Mouse (Mus musculus): ENCODE results near the gene Gm42906. TPM values are rescaled to one million over a fixed set of nuclear protein-coding genes. Genes with fewer than 3 reads are reported as not detected.

Gm42906 gene
- polyA plus RNA-seq, 1 experiment from 2014 or later = not detected

DNA sequence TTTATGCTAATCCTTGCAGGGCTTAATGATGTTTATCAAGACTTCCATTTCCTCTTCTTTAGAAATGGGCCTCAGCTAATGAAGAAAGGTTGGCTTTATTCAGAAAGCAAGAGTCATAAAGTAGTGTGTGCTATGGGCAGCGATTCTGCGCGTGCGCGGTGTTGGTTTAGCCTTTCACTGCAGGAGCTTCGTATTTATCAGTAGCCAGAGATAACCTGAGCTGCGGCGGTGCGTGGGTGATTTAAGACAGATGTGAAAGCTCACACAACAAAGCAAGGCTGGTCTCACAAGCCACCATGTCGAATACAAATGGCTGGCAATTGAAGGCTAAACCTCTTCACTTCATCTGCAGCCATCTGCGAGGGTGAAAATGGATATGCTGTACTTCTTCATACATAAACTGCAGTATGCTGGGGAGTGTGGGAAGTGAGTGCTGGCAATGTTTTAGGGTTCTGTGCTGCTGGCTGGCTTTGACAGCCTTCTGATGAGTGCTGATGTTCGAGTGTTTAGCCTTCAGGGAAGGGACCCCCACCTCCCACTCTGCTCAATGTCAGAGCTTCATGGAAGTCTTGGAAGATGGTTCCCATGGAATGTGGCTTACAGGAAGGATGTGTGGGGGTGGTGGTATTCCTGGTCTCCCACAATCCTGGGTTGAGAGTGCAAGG, 371.6 kb downstream of the Gm42906 start:
- H3K27me3 ChIP-seq (ENCODE audit: control insufficient read depth, insufficient read depth, low read length) = no peaks in the 10 kb centered on the region
- no peaks in the 10 kb centered on the region for H3K9me3 ChIP-seq (ENCODE audit: control insufficient read depth, low read length)
- H3K4me1 ChIP-seq (ENCODE audit: control insufficient read depth, insufficient read depth, low read length) = peaks cover 10% of the 10 kb centered on the region
- no peak for DNase-seq (ENCODE audit: low spot score)
- no peak for ATAC-seq (ENCODE audit: insufficient number of reproducible peaks, low FRiP score, low TSS enrichment, low read depth)
- no peak overlapping the region for H3K9ac ChIP-seq (ENCODE audit: low read length)
- H3K4me3 ChIP-seq (ENCODE audit: low read depth, low read length) = no peak overlapping the region
- H3K4me2 ChIP-seq (ENCODE audit: low read depth, severe bottlenecking) = no peak overlapping the region
- H3K36me3 ChIP-seq (ENCODE audit: control insufficient read depth, insufficient read depth, low read length) = no peaks in the 10 kb centered on the region
- no peak overlapping the region for H3K27ac ChIP-seq (replicated peaks; ENCODE audit: low read depth, low read length)
- 52% methylated on average over 12 of the region's 12 CpGs for whole genome bisulfite sequencing

DNA sequence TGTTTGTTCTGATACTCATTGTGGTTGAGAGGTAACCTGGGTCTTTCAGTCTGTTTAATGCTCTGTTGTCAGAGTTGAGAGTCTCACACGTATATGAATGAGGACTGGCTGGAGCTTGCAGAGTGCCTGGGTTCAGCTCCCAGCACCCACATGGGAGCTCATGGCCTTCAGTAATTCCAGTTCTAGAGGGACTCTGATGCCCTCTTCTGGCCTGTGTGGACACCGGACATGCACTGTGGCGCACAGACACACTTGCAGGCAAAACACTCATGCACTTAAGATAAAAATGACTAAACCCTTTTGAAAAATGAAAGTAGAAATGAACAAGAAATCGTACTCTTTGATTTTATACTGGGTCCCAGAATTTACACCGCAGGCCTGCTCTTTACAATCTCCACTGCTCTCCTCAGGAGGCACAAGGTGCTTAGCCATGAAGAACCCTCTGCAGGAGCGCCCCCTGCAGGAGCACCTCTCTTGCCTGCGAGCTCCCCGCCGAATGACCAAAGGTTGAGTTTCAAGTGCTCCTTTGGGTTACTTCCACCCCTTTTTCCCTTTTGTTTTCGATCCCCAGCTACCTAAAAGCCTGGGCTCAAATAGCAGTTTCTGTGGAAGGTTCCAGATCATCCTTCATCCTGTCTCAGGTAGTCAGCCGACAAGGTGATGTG, 372.4 kb downstream of the Gm42906 start:
- Histone ChIP-seq H3K9ac (ENCODE audit: low read length) (no peak overlapping the region), H3K36me3 (ENCODE audit: control insufficient read depth, insufficient read depth, low read length) (no peaks in the 10 kb centered on the region), H3K27ac (replicated peaks; ENCODE audit: low read depth, low read length) (no peak overlapping the region), H3K27me3 (ENCODE audit: control insufficient read depth, insufficient read depth, low read length) (no peaks in the 10 kb centered on the region), H3K4me2 (ENCODE audit: low read depth, severe bottlenecking) (no peak overlapping the region), H3K4me3 (ENCODE audit: low read depth, low read length) (no peak overlapping the region), H3K9me3 (ENCODE audit: control insufficient read depth, low read length) (no peaks in the 10 kb centered on the region), H3K4me1 (ENCODE audit: control insufficient read depth, insufficient read depth, low read length) (peaks cover 10% of the 10 kb centered on the region)
- DNase-seq (ENCODE audit: low spot score) (no peak), ATAC-seq (ENCODE audit: insufficient number of reproducible peaks, low FRiP score, low TSS enrichment, low read depth) (no peak)
- WGBS = 94% methylated on average over 11 of the region's 11 CpGs

DNA sequence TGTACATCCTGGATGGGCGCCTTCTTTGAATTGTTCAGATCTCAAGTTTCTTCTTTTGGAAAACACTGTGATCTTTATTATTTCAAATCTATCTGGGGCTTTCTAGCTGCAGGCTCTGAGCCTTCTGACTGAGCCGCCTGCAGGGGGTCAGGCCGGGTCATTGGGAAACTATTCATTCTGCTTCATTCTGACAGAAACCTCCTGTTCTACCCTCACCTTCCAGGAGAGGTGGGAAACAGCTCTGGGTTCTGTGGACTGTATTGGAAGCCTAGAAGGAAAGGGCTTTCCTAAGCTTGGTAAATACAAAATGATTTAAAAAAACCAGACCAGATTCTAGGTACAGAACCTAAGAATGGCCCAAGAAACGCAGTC, 373.2 kb downstream of the Gm42906 start:
- Histone ChIP-seq H3K27me3 (ENCODE audit: control insufficient read depth, insufficient read depth, low read length) (no peaks in the 10 kb centered on the region), H3K4me2 (ENCODE audit: low read depth, severe bottlenecking) (no peak overlapping the region), H3K9ac (ENCODE audit: low read length) (no peak overlapping the region), H3K9me3 (ENCODE audit: control insufficient read depth, low read length) (no peaks in the 10 kb centered on the region), H3K4me1 (ENCODE audit: control insufficient read depth, insufficient read depth, low read length) (peaks cover 10% of the 10 kb centered on the region), H3K4me3 (ENCODE audit: low read depth, low read length) (no peak overlapping the region), H3K27ac (replicated peaks; ENCODE audit: low read depth, low read length) (no peak overlapping the region), H3K36me3 (ENCODE audit: control insufficient read depth, insufficient read depth, low read length) (no peaks in the 10 kb centered on the region)
- DNase-seq (ENCODE audit: low spot score) (no peak), ATAC-seq (ENCODE audit: insufficient number of reproducible peaks, low FRiP score, low TSS enrichment, low read depth) (no peak)
- WGBS = 60% methylated on average over 4 of the region's 4 CpGs

DNA sequence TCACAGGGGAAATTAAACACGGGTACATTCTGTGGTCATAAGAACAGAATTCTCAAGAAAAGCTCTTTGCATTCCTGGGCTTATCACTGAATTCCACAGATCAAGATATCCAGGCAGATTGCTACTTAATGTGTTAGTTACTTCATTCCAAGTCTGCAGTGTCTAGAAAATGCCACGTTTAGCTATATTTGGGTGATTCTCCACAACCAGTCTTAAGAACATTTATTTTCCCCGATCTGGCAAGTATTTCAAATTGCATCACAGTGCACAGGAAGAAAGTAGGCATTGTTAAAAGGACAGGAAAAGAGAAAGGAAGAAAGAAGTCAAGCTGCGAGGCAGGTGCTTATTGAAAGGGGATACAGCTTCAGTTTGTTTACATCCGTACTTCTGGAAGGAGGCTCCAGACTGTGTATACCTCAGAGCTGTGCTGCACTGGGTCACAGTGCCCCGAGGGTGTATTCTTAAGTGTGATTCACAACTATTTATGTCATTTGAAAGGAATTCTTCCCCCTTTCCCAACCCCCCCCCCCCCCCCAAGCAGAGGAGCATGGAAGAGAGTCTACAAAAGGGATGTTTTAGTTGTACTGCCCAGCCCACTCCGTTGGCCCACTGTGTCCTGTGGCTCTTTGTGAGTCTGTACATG, 373.7 kb downstream of the Gm42906 start:
- H3K4me2 ChIP-seq (ENCODE audit: low read depth, severe bottlenecking) = no peak overlapping the region
- H3K36me3 ChIP-seq (ENCODE audit: control insufficient read depth, insufficient read depth, low read length) = no peaks in the 10 kb centered on the region
- 51% methylated on average over 7 of the region's 7 CpGs for WGBS
- H3K4me3 ChIP-seq (ENCODE audit: low read depth, low read length) = no peak overlapping the region
- H3K9me3 ChIP-seq (ENCODE audit: control insufficient read depth, low read length) = no peaks in the 10 kb centered on the region
- H3K9ac ChIP-seq (ENCODE audit: low read length) = no peak overlapping the region
- no peaks in the 10 kb centered on the region for H3K27me3 ChIP-seq (ENCODE audit: control insufficient read depth, insufficient read depth, low read length)
- peaks cover 10% of the 10 kb centered on the region for H3K4me1 ChIP-seq (ENCODE audit: control insufficient read depth, insufficient read depth, low read length)
- ATAC-seq (ENCODE audit: insufficient number of reproducible peaks, low FRiP score, low TSS enrichment, low read depth) = peak; percentile 59; the same call in 1 of the 2 replicates
- no peak for DNase-seq (ENCODE audit: low spot score)
- H3K27ac ChIP-seq (replicated peaks; ENCODE audit: low read depth, low read length) = no peak overlapping the region

DNA sequence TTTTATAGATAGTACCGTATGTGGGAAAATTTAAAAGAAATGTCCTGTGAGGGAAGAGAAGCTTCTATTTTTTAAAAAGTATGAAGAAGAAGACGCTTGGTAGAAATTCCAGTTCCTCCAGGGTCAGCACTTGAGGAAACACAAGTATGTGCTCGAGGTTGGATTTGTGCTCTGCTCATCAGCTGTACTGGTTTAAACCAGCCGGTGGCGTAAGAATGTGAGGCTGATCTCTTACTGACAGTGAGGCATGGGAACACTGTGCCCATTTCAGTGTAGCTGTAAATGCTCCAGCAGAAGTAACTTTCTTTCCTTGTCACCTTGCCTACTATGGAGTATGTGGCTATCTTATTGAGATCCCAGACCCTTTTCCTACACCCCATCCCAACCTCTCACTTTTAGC, 374.8 kb downstream of the Gm42906 start:
- no peak overlapping the region for H3K27ac ChIP-seq (replicated peaks; ENCODE audit: low read depth, low read length)
- H3K4me2 ChIP-seq (ENCODE audit: low read depth, severe bottlenecking) = no peak overlapping the region
- H3K4me3 ChIP-seq (ENCODE audit: low read depth, low read length) = no peak overlapping the region
- H3K9ac ChIP-seq (ENCODE audit: low read length) = no peak overlapping the region
- ATAC-seq (ENCODE audit: insufficient number of reproducible peaks, low FRiP score, low TSS enrichment, low read depth) (no peak), DNase-seq (ENCODE audit: low spot score) (no peak)
- H3K27me3 ChIP-seq (ENCODE audit: control insufficient read depth, insufficient read depth, low read length) = no peaks in the 10 kb centered on the region
- H3K9me3 ChIP-seq (ENCODE audit: control insufficient read depth, low read length) = no peaks in the 10 kb centered on the region
- 94% methylated on average over 5 of the region's 5 CpGs for WGBS
- H3K36me3 ChIP-seq (ENCODE audit: control insufficient read depth, insufficient read depth, low read length) = no peaks in the 10 kb centered on the region
- H3K4me1 ChIP-seq (ENCODE audit: control insufficient read depth, insufficient read depth, low read length) = peaks cover 10% of the 10 kb centered on the region

DNA sequence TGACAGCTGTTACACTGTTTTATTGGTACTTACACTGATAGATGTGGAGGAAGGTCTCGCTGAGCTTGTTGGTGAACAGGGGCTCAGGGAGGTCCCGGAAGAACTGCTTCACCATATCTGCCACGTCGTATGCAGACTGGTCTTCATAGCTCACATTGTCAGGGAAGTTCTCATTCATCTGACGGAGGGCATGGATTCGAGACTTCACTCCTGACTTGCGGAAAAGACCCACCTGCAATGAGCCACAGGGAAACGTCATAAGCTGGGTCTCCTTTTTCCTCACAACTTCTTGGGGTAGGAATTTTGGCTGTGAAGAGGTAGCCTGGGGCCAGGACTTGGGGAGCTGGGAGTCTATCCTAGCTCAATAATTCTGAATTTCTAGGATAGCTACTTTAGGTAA, 375.6 kb downstream of the Gm42906 start:
- Histone ChIP-seq H3K27me3 (ENCODE audit: control insufficient read depth, insufficient read depth, low read length) (no peaks in the 10 kb centered on the region), H3K27ac (replicated peaks; ENCODE audit: low read depth, low read length) (no peak overlapping the region), H3K4me1 (ENCODE audit: control insufficient read depth, insufficient read depth, low read length) (peaks cover 14% of the 10 kb centered on the region), H3K9ac (ENCODE audit: low read length) (no peak overlapping the region), H3K36me3 (ENCODE audit: control insufficient read depth, insufficient read depth, low read length) (no peaks in the 10 kb centered on the region), H3K4me3 (ENCODE audit: low read depth, low read length) (no peak overlapping the region), H3K9me3 (ENCODE audit: control insufficient read depth, low read length) (no peaks in the 10 kb centered on the region), H3K4me2 (ENCODE audit: low read depth, severe bottlenecking) (no peak overlapping the region)
- ATAC-seq (ENCODE audit: insufficient number of reproducible peaks, low FRiP score, low TSS enrichment, low read depth) (no peak), DNase-seq (ENCODE audit: low spot score) (no peak)
- WGBS = 95% methylated on average over 8 of the region's 8 CpGs

DNA sequence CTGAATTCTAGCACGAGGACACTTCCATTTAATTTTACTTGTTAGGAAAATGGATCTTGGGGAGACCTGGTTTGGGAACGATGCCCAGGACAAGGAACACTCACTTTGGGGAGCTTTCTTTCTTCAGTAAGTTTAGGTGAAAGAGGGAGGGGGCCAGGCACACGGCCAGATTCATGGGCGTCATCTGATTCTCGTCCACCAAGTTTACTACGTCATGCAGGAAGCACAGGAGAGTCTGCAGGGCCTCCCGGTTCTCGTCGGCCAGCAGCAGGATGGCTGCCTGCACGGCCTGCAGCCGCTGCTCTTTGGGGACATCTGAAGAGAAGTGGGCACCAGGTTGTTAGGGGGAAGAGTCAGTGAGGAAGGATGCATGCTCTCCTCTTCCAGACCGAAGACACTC, 380.5 kb downstream of the Gm42906 start:
- no peak overlapping the region for H3K4me3 ChIP-seq (ENCODE audit: low read depth, low read length)
- H3K27me3 ChIP-seq (ENCODE audit: control insufficient read depth, insufficient read depth, low read length) = no peaks in the 10 kb centered on the region
- no peak overlapping the region for H3K27ac ChIP-seq (replicated peaks; ENCODE audit: low read depth, low read length)
- WGBS = 52% methylated on average over 12 of the region's 12 CpGs
- H3K9me3 ChIP-seq (ENCODE audit: control insufficient read depth, low read length) = no peaks in the 10 kb centered on the region
- H3K4me2 ChIP-seq (ENCODE audit: low read depth, severe bottlenecking) = no peak overlapping the region
- DNase-seq (ENCODE audit: low spot score) = no peak
- H3K9ac ChIP-seq (ENCODE audit: low read length) = 0 out of 2 replicates have a peak overlapping the region, but pooled peaks have one; percentile 17
- H3K4me1 ChIP-seq (ENCODE audit: control insufficient read depth, insufficient read depth, low read length) = peaks cover 4% of the 10 kb centered on the region; the same call in 1 of the 2 replicates
- H3K36me3 ChIP-seq (ENCODE audit: control insufficient read depth, insufficient read depth, low read length) = peaks cover 2% of the 10 kb centered on the region; the same call in 1 of the 2 replicates
- no peak for ATAC-seq (ENCODE audit: insufficient number of reproducible peaks, low FRiP score, low TSS enrichment, low read depth)

DNA sequence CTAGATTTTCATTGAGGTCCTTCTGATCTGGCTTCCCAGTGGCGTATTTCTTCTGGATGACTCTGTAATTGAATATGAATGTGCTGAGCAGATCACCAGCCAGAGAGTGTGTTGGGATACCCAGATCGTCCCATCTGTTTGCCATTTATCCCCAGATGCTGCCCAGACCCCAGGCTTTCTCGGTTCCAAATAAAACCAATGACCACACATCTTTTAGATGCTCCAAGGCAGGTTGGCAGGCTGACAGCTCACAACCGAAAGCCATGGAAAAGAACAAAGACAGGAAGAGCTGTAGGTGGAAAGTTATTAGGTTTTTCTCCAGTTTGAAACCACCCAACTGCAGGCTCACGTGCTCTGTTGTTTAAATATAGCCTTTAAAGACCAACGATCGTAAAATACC, 381.0 kb downstream of the Gm42906 start:
- Histone ChIP-seq H3K27ac (replicated peaks; ENCODE audit: low read depth, low read length) (no peak overlapping the region), H3K36me3 (ENCODE audit: control insufficient read depth, insufficient read depth, low read length) (peaks cover 2% of the 10 kb centered on the region; the same call in 1 of the 2 replicates), H3K9me3 (ENCODE audit: control insufficient read depth, low read length) (no peaks in the 10 kb centered on the region), H3K4me2 (ENCODE audit: low read depth, severe bottlenecking) (no peak overlapping the region), H3K4me1 (ENCODE audit: control insufficient read depth, insufficient read depth, low read length) (peaks cover 4% of the 10 kb centered on the region; the same call in 1 of the 2 replicates), H3K4me3 (ENCODE audit: low read depth, low read length) (no peak overlapping the region), H3K9ac (ENCODE audit: low read length) (no peak overlapping the region), H3K27me3 (ENCODE audit: control insufficient read depth, insufficient read depth, low read length) (no peaks in the 10 kb centered on the region)
- WGBS = 31% methylated on average over 7 of the region's 7 CpGs
- DNase-seq (ENCODE audit: low spot score) (peak; percentile 50), ATAC-seq (ENCODE audit: insufficient number of reproducible peaks, low FRiP score, low TSS enrichment, low read depth) (no peak; the same call in 1 of the 2 replicates)
